Mouse (Mus musculus): ENCODE results near the gene Tmem30b. TPM values are rescaled to one million over a fixed set of nuclear protein-coding genes. Genes with fewer than 3 reads are reported as not detected.
"Not testable (repeated sequence)": the region's sequence is repeated elsewhere in the genome, so short reads cannot be mapped to it uniquely, and the experiment has no call there.

The Tmem30b gene
- polyA plus RNA-seq, 2 experiments, result 13.8 to 17.0 TPM

DNA sequence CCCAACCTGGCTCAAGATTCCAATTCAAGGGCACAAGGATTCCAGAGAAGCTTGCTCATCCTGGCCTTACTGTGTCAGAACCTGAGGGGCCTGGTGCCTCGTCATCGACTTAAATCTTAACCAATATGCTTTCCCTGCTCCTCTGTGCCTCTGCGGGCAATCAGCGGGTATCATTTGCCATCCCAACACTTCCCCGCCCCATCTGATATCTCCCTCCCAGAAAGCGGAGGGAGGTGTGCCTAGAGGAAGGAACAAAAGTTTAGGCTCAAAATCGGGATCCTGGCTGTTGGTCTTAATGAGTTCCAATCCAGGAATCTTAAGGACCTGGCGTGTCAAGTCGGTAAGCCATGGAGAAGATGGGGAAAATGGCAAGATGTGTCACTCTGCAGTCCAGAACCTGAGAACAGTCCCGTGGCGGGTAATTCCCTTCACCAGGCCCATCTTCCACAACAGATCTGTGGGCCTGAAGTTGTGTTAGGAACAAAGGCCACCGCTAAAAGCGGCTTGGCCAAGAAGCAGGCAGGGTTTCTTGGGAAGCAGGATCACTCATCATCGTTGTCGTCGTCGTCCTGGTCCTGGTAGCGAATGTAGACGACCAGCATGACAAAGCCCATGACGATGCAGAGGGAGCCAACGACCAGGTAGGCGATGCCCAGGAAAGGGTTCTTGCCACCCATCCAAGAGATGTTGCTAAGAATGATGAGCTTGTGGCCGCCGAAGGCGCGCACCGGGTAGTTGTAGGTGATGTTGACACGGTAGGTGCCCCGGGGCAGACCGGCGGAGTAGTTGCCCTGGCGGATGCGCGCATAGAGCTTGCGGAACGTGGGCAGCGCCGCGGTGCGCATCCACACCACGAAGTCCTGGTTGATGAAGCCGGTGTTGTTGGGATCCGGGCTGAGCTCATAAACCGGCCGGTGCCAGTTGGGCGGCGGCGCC is 1.2 kb downstream of the Tmem30b start:
- Histone ChIP-seq H3K27me3 (ENCODE audit: control insufficient read depth, insufficient read depth, low read length) (peaks cover 54% of the 10 kb centered on the region), H3K4me2 (replicated peaks; ENCODE audit: low read depth, low read length, severe bottlenecking) (peak overlapping the region; percentile 70), H3K9ac (ENCODE audit: low read depth, low read length, severe bottlenecking) (peak overlapping the region; percentile 66), H3K4me1 (ENCODE audit: control insufficient read depth, insufficient read depth, low read length) (peaks cover 17% of the 10 kb centered on the region; the same call in 1 of the 2 replicates), H3K4me3 (replicated peaks; ENCODE audit: low read length) (peak overlapping the region; percentile 54), H3K36me3 (ENCODE audit: control insufficient read depth, insufficient read depth, low read length) (no peaks in the 10 kb centered on the region), H3K27ac (replicated peaks; ENCODE audit: low read depth, low read length) (peak overlapping the region; percentile 67), H3K9me3 (ENCODE audit: control insufficient read depth, low read length) (no peaks in the 10 kb centered on the region)
- WGBS, result 14% methylated on average over 48 of the region's 48 CpGs
- ATAC-seq (ENCODE audit: low FRiP score, low read depth), result 0 out of 2 replicates have a peak, but pooled peaks have one; percentile 5
- DNase-seq (ENCODE audit: low spot score), result no peak
- TF ChIP-seq POLR2A (IDR thresholded peaks at IDR 0.05; ENCODE audit: borderline replicate concordance, extremely low read depth, insufficient read depth, insufficient read length), result no peak

GRCm38 (mm10) chr12:73543191-73543590 is 3.0 kb downstream of the Tmem30b start:
- Histone ChIP-seq H3K9ac (ENCODE audit: low read depth, low read length, severe bottlenecking) (no peak overlapping the region), H3K36me3 (ENCODE audit: control insufficient read depth, insufficient read depth, low read length) (no peaks in the 10 kb centered on the region), H3K27ac (replicated peaks; ENCODE audit: low read depth, low read length) (no peak overlapping the region), H3K27me3 (ENCODE audit: control insufficient read depth, insufficient read depth, low read length) (peaks cover 42% of the 10 kb centered on the region), H3K4me2 (replicated peaks; ENCODE audit: low read depth, low read length, severe bottlenecking) (peak overlapping the region; percentile 70; the same call in 1 of the 2 replicates), H3K4me3 (replicated peaks; ENCODE audit: low read length) (no peak overlapping the region), H3K9me3 (ENCODE audit: control insufficient read depth, low read length) (no peaks in the 10 kb centered on the region), H3K4me1 (ENCODE audit: control insufficient read depth, insufficient read depth, low read length) (peaks cover 20% of the 10 kb centered on the region; the same call in 1 of the 2 replicates)
- TF ChIP-seq POLR2A (IDR thresholded peaks at IDR 0.05; ENCODE audit: borderline replicate concordance, extremely low read depth, insufficient read depth, insufficient read length), result no peak
- WGBS, result 65% methylated on average over 5 of the region's 5 CpGs
- DNase-seq (ENCODE audit: low spot score) (no peak), ATAC-seq (ENCODE audit: low FRiP score, low read depth) (no peak)

- ATAC-seq (ENCODE audit: low FRiP score, low read depth) (no peak), DNase-seq (ENCODE audit: low spot score) (no peak)
- Histone ChIP-seq H3K4me3 (replicated peaks; ENCODE audit: low read length) (no peak overlapping the region), H3K4me1 (ENCODE audit: control insufficient read depth, insufficient read depth, low read length) (peaks cover 25% of the 10 kb centered on the region; the same call in 1 of the 2 replicates), H3K9ac (ENCODE audit: low read depth, low read length, severe bottlenecking) (no peak overlapping the region), H3K4me2 (replicated peaks; ENCODE audit: low read depth, low read length, severe bottlenecking) (no peak overlapping the region), H3K27me3 (ENCODE audit: control insufficient read depth, insufficient read depth, low read length) (peaks cover 15% of the 10 kb centered on the region), H3K9me3 (ENCODE audit: control insufficient read depth, low read length) (no peaks in the 10 kb centered on the region), H3K27ac (replicated peaks; ENCODE audit: low read depth, low read length) (no peak overlapping the region), H3K36me3 (ENCODE audit: control insufficient read depth, insufficient read depth, low read length) (no peaks in the 10 kb centered on the region)
- WGBS, result 89% methylated on average over 2 of the region's 2 CpGs
- TF ChIP-seq POLR2A (IDR thresholded peaks at IDR 0.05; ENCODE audit: borderline replicate concordance, extremely low read depth, insufficient read depth, insufficient read length), result no peak
These were observed 5.8 kb downstream of the Tmem30b start for GRCm38 (mm10) chr12:73540402-73540801.

- DNase-seq (ENCODE audit: low spot score) (peak; percentile 78), ATAC-seq (ENCODE audit: low FRiP score, low read depth) (no peak)
- H3K36me3 ChIP-seq (ENCODE audit: control insufficient read depth, insufficient read depth, low read length), result no peaks in the 10 kb centered on the region
- no peak for TF ChIP-seq POLR2A (IDR thresholded peaks at IDR 0.05; ENCODE audit: borderline replicate concordance, extremely low read depth, insufficient read depth, insufficient read length)
- no peak overlapping the region for H3K4me3 ChIP-seq (replicated peaks; ENCODE audit: low read length)
- no peak overlapping the region for H3K27ac ChIP-seq (replicated peaks; ENCODE audit: low read depth, low read length)
- H3K4me2 ChIP-seq (replicated peaks; ENCODE audit: low read depth, low read length, severe bottlenecking), result 0 out of 2 replicates have a peak overlapping the region, but pooled peaks have one; percentile 7
- peaks cover 3% of the 10 kb centered on the region; the same call in 1 of the 2 replicates for H3K27me3 ChIP-seq (ENCODE audit: control insufficient read depth, insufficient read depth, low read length)
- 10% methylated on average over 2 of the region's 2 CpGs for WGBS
- H3K9ac ChIP-seq (ENCODE audit: low read depth, low read length, severe bottlenecking), result no peak overlapping the region
- H3K9me3 ChIP-seq (ENCODE audit: control insufficient read depth, low read length), result no peaks in the 10 kb centered on the region
- peaks cover 21% of the 10 kb centered on the region; the same call in 1 of the 2 replicates for H3K4me1 ChIP-seq (ENCODE audit: control insufficient read depth, insufficient read depth, low read length)
These were observed 7.0 kb downstream of the Tmem30b start for GRCm38 (mm10) chr12:73539151-73539550.

DNA sequence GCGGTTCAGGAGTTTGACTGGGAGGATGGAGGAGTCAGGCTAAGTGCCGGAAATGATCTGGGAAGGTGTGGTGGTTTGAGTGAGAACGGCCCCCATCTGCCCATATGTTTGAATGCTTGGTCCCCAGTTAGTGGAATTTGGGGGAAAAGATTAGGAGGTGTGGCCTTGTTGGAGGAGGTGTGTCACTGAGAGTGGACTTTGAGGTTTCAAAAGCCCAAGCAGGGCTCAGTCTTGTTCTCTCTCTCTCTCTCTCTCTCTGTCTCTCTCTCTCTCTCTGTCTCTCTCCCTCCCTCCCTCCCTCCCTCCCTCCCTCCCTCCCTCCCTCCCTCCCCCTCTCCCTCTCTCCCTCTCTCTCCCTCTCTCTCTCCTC is 8.1 kb downstream of the Tmem30b start:
- ATAC-seq (ENCODE audit: low FRiP score, low read depth); H3K9me3 ChIP-seq (ENCODE audit: control insufficient read depth, low read length); DNase-seq (ENCODE audit: low spot score); H3K4me3 ChIP-seq (replicated peaks; ENCODE audit: low read length); H3K27me3 ChIP-seq (ENCODE audit: control insufficient read depth, insufficient read depth, low read length); H3K4me2 ChIP-seq (replicated peaks; ENCODE audit: low read depth, low read length, severe bottlenecking); H3K27ac ChIP-seq (replicated peaks; ENCODE audit: low read depth, low read length); H3K9ac ChIP-seq (ENCODE audit: low read depth, low read length, severe bottlenecking); H3K36me3 ChIP-seq (ENCODE audit: control insufficient read depth, insufficient read depth, low read length): not testable (repeated sequence)
- 45% methylated on average over 3 of the region's 3 CpGs for WGBS
- peaks cover 21% of the 10 kb centered on the region; the same call in 1 of the 2 replicates for H3K4me1 ChIP-seq (ENCODE audit: control insufficient read depth, insufficient read depth, low read length)

Data from limb, embryonic 14.5 days (tissue).